Mouse (Mus musculus) liver, postnatal 0 days (tissue): Measurements from ENCODE around the gene Bag6. TPM values are rescaled to one million over a fixed set of nuclear protein-coding genes. Genes with fewer than 3 reads are reported as not detected.

Source experiments
- ATAC-seq: fragments of 200-750 bp; cut with Nextera tagmentation; 2 replicates; pipeline ENCODE4 v1.8.0; 2017; ENCODE audit warnings: mild to moderate bottlenecking, moderate library complexity
- DNase-seq: peaks from one replicate; pipeline ENCODE4 v3.0.0-alpha.2; 2016
- H3K27ac ChIP-seq: fragments of 300-500 bp; sonication (generic); 2 replicates; pipeline ENCODE4 v1.5.1; 2014; ENCODE audit warnings: antibody characterized with exemption, moderate library complexity, mild to moderate bottlenecking, low read depth
- H3K27me3 ChIP-seq: fragments of 300-500 bp; sonication (generic); 2 replicates; pipeline ENCODE4 v1.6.1; 2014; ENCODE audit warnings: low read length, control low read depth, mixed read lengths; ENCODE audit not compliant: insufficient read depth
- H3K36me3 ChIP-seq: fragments of 300-500 bp; sonication (generic); replicated peaks from 2 replicates; pipeline ENCODE4 v1.6.1; 2014; ENCODE audit warnings: mild to moderate bottlenecking, control low read depth, low read length, moderate library complexity, mixed read lengths; ENCODE audit not compliant: insufficient read depth
- H3K4me1 ChIP-seq: fragments of 300-500 bp; sonication (generic); 2 replicates; pipeline ENCODE4 v1.6.1; 2014; ENCODE audit warnings: antibody characterized with exemption, mild to moderate bottlenecking, control low read depth; ENCODE audit not compliant: insufficient read depth
- H3K4me2 ChIP-seq: fragments of 300-500 bp; sonication (generic); 2 replicates; pipeline ENCODE4 v1.6.1; 2014; ENCODE audit warnings: low read depth, mild to moderate bottlenecking, low read length, moderate library complexity, mixed read lengths
- H3K4me3 ChIP-seq: fragments of 300-500 bp; sonication (generic); 2 replicates; pipeline ENCODE4 v1.5.1; 2014; ENCODE audit warnings: low read depth, low read length
- H3K9ac ChIP-seq: fragments of 300-500 bp; sonication (generic); replicated peaks from 2 replicates; pipeline ENCODE4 v1.6.1; 2014; ENCODE audit warnings: mild to moderate bottlenecking, moderate library complexity
- H3K9me3 ChIP-seq: fragments of 300-500 bp; sonication (generic); 2 replicates; pipeline ENCODE4 v1.6.1; 2016; ENCODE audit warnings: mild to moderate bottlenecking, control low read depth, low read length, mixed read lengths
- CTCF ChIP-seq: sonication (generic); IDR thresholded peaks from 2 replicates; pipeline ENCODE4 v1.5.1; 2016; ENCODE audit warnings: antibody characterized with exemption, low read depth
- EP300 ChIP-seq: IDR thresholded peaks from 2 replicates; pipeline ENCODE4 v1.6.1; 2016; ENCODE audit warnings: antibody characterized with exemption, low read depth, mild to moderate bottlenecking
- WGBS: fragments of 180-500 bp; shearing (Covaris S2); extraction: QIAGEN DNeasy Blood & Tissue Kit; methylation state at CpG from one replicate; pipeline ENCODE4 v1.1.7; 2014; ENCODE audit not compliant: insufficient replicate concordance; 5-methylcytosine and 5-hydroxymethylcytosine counted together
- polyA plus RNA-seq: library from polyadenylated mRNA; unstranded; fragments of >200 nt; fragmentation: Nextera tagmentation; extraction: Ambion mirVana; gene quantifications from 2 replicates; pipeline ENCODE4 v1.2.1, GENCODE M21; 2015

Gene Bag6
- polyA plus RNA-seq, 1 experiment from 2014 or later = 19.7 TPM

GRCm38 (mm10) chr17:35092403-35093198, 42.4 kb upstream of the Bag6 start:
- Histone ChIP-seq H3K36me3 (peaks cover 47% of the 10 kb centered on the region), H3K9ac (no peak overlapping the region), H3K27ac (no peak overlapping the region), H3K9me3 (no peaks in the 10 kb centered on the region), H3K27me3 (no peaks in the 10 kb centered on the region), H3K4me2 (no peak overlapping the region), H3K4me3 (no peak overlapping the region), H3K4me1 (peaks cover 10% of the 10 kb centered on the region)
- DNase-seq (no peak), ATAC-seq (no peak)
- no peak for TF ChIP-seq CTCF
- no peak for TF ChIP-seq EP300
- WGBS = 84% methylated on average over 14 of the region's 14 CpGs

DNA sequence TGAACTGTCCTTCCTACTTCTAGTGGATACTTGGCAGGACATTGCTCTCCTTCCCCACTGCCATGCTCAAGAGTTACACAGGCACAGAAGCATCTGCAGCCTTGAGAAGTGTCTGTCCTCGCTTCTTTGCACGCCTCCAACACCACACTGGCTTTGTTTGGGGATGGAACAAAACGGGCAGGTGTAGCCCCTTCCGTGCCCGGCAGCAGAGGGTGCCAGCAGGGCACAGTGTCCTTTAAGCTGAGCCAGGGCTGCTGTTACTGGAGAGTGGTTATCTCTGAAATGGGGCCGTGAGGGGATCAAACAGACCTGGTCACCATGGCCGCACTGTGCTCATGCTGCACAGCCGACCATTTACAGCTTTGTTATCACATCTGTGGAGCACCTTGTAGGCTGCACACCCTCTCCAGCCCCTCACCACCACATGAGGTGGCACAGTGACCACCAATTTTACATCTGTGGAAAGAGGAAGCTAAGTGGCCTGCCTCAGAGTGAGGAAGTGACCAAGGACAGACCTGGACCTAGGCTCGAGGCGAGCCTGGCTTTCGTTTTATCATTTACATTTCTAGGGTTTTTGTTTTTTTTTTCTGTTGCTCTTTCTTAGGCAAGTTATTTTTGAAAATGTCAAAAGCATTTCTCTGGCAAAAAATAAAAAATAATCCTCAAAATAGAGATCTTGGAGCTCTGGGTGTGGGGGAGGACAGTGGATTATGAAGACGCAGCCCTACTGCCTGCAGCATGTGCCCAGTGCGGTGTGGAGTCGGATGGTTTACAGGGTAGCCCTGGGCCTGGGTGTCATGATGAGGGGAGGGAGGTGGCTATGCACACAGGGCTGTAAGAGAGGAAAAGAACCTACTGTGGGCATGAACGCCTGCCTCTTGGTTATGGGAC, 40.3 kb upstream of the Bag6 start:
- Histone ChIP-seq H3K4me1 (peaks cover 10% of the 10 kb centered on the region), H3K4me2 (no peak overlapping the region), H3K27me3 (no peaks in the 10 kb centered on the region), H3K9me3 (no peaks in the 10 kb centered on the region), H3K27ac (no peak overlapping the region), H3K36me3 (peaks cover 62% of the 10 kb centered on the region), H3K4me3 (no peak overlapping the region), H3K9ac (no peak overlapping the region)
- TF ChIP-seq CTCF (no peak), EP300 (no peak)
- WGBS = 83% methylated on average over 15 of the region's 15 CpGs
- ATAC-seq = no peak
- no peak for DNase-seq

- H3K27ac ChIP-seq = no peak overlapping the region
- no peak overlapping the region for H3K9ac ChIP-seq
- DNase-seq (no peak), ATAC-seq (no peak)
- H3K4me2 ChIP-seq = no peak overlapping the region
- no peak for TF ChIP-seq CTCF
- TF ChIP-seq EP300 = no peak
- H3K4me3 ChIP-seq = no peak overlapping the region
- no peaks in the 10 kb centered on the region for H3K9me3 ChIP-seq
- H3K4me1 ChIP-seq = no peaks in the 10 kb centered on the region
- whole genome bisulfite sequencing = 94% methylated on average over 12 of the region's 12 CpGs
- peaks cover 71% of the 10 kb centered on the region for H3K36me3 ChIP-seq
- no peaks in the 10 kb centered on the region for H3K27me3 ChIP-seq
These were observed 38.4 kb upstream of the Bag6 start for GRCm38 (mm10) chr17:35096597-35096996.

GRCm38 (mm10) chr17:35097164-35097655, 37.8 kb upstream of the Bag6 start:
- H3K27ac ChIP-seq = no peak overlapping the region
- peaks cover under 1% of the 10 kb centered on the region; the same call in 1 of the 2 replicates for H3K4me1 ChIP-seq
- no peak overlapping the region for H3K9ac ChIP-seq
- WGBS = 91% methylated on average over 12 of the region's 12 CpGs
- no peak overlapping the region for H3K4me3 ChIP-seq
- peaks cover 72% of the 10 kb centered on the region for H3K36me3 ChIP-seq
- no peak for ATAC-seq
- H3K9me3 ChIP-seq = no peaks in the 10 kb centered on the region
- H3K4me2 ChIP-seq = no peak overlapping the region
- TF ChIP-seq EP300 = no peak
- TF ChIP-seq CTCF = no peak
- no peak for DNase-seq
- H3K27me3 ChIP-seq = no peaks in the 10 kb centered on the region

GRCm38 (mm10) chr17:35100196-35100765, 34.7 kb upstream of the Bag6 start:
- no peaks in the 10 kb centered on the region for H3K9me3 ChIP-seq
- no peak overlapping the region for H3K27ac ChIP-seq
- H3K27me3 ChIP-seq = no peaks in the 10 kb centered on the region
- no peak overlapping the region for H3K9ac ChIP-seq
- H3K4me2 ChIP-seq = no peak overlapping the region
- peaks cover 28% of the 10 kb centered on the region for H3K4me1 ChIP-seq
- DNase-seq (no peak), ATAC-seq (no peak)
- peaks cover 57% of the 10 kb centered on the region for H3K36me3 ChIP-seq
- TF ChIP-seq EP300 (no peak), CTCF (no peak)
- WGBS = 65% methylated on average over 10 of the region's 10 CpGs
- H3K4me3 ChIP-seq = no peak overlapping the region

- no peak overlapping the region for H3K4me3 ChIP-seq
- no peaks in the 10 kb centered on the region for H3K27me3 ChIP-seq
- H3K4me1 ChIP-seq = peaks cover 37% of the 10 kb centered on the region
- TF ChIP-seq CTCF = no peak
- no peak for TF ChIP-seq EP300
- H3K36me3 ChIP-seq = peaks cover 54% of the 10 kb centered on the region
- no peak overlapping the region for H3K9ac ChIP-seq
- ATAC-seq (no peak), DNase-seq (no peak)
- 83% methylated on average over 11 of the region's 11 CpGs for WGBS
- H3K27ac ChIP-seq = no peak overlapping the region
- H3K4me2 ChIP-seq = no peak overlapping the region
- H3K9me3 ChIP-seq = no peaks in the 10 kb centered on the region
These were observed 33.8 kb upstream of the Bag6 start for GRCm38 (mm10) chr17:35101161-35101560.
